Mouse (Mus musculus) brain, embryonic 18.5 days (tissue): Measurements from ENCODE around the gene Arfgap3.

ENCODE experiments used
- DNase-seq: peaks from one replicate; pipeline ENCODE4 v3.0.0-alpha.2; 2012; ENCODE audit warnings: low read depth, low spot score

The Arfgap3 gene

GRCm38 (mm10) chr15:83252060-83252459, 98.0 kb downstream of the Arfgap3 start:
- DNase-seq = no peak

DNA sequence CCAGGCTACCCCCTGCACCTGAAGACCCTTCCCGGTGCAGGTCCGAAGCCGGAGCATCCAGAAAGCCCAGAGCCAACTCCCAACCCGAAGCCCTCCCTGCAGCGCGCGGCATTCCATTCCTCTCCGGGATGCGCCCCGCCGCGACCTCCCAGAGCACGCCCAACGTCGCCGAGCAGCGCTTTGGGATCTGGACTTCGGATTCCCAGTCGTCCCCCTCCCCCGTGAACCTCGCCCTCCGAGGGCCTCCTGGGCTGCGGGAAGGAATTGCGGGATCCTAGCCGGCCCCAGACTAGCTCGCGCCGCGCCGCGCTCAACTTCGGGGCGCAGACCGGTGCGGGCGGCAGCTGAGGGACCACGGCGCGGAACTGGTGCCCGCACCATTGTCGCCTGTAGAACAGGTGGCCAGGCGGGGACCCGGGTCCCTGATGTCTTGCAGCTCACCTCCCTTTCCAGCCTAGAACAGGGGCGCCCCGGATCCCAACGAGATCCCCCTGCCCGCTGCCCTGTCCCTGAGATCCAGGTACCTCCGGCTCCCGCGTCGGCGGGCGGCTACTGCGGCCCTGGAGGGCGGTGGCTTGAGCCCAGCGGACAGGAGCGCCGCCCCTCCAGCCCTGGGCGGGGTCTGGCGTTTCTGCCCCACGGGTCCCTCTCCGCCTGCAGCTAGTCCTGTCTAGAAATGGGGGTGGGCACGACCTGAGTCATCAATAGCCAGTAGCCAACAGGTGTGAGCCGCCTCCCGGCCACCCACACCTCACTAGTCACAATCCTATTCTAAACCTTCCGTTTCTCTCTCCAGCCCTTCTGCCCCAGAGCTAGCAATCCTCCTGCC, 98.7 kb downstream of the Arfgap3 start, which contains the start of gene A4galt:
A4galt (minus strand) TSS at position 599 of the 829 bp plus-strand sequence.
- no peak for DNase-seq

GRCm38 (mm10) chr15:83250651-83251175, 99.3 kb downstream of the Arfgap3 start:
- no peak for DNase-seq
